Mouse (Mus musculus) G1E (cell line): ENCODE measurements around the gene Sv2c.

ENCODE experiments used
- CTCF ChIP-seq: IDR thresholded peaks from 2 replicates; pipeline ENCODE4 v1.5.1; 2012; ENCODE audit warnings: low read depth, low read length, inconsistent platforms, mixed read lengths
- GATA1 ChIP-seq: IDR thresholded peaks from 2 replicates; pipeline ENCODE4 v1.6.1; 2012; ENCODE audit warnings: borderline replicate concordance, low read length, inconsistent platforms, mixed read lengths
- POLR2AphosphoS5 ChIP-seq: IDR thresholded peaks from 2 replicates; pipeline ENCODE4 v1.6.1; 2012; ENCODE audit warnings: low read depth, low read length, inconsistent platforms; ENCODE audit not compliant: insufficient replicate concordance
- TAL1 ChIP-seq: conservative IDR thresholded peaks from 2 replicates; pipeline ENCODE4 v1.6.1; 2012; ENCODE audit warnings: low read depth, low read length, inconsistent platforms, mixed read lengths

GRCm38 (mm10) chr13:96023858-96024257, 108.5 kb downstream of the Sv2c start:
- TF ChIP-seq CTCF (no peak), GATA1 (no peak), TAL1 (no peak), POLR2AphosphoS5 (no peak)
